Mouse (Mus musculus) megakaryocyte, embryonic 14.5 days (primary cell): ENCODE measurements around the gene Myh7b. TPM values are rescaled to one million over a fixed set of nuclear protein-coding genes. Genes with fewer than 3 reads are reported as not detected.

Experiments used
- H3K27me3 ChIP-seq: replicated peaks from 2 replicates; pipeline ENCODE3; 2012; ENCODE audit warnings: inconsistent platforms
- H3K36me3 ChIP-seq: replicated peaks from 2 replicates; pipeline ENCODE3; 2012; ENCODE audit warnings: low read length, inconsistent platforms, mixed read lengths
- H3K4me1 ChIP-seq: 2 replicates; pipeline ENCODE4 v1.6.1; 2012; ENCODE audit warnings: inconsistent platforms
- H3K4me3 ChIP-seq: replicated peaks from 2 replicates; pipeline ENCODE3; 2012; ENCODE audit warnings: moderate library complexity, mild to moderate bottlenecking, inconsistent platforms
- H3K9me3 ChIP-seq: 2 replicates; pipeline ENCODE4 v1.6.1; 2012; ENCODE audit warnings: inconsistent platforms
- FLI1 ChIP-seq: IDR thresholded peaks from 2 replicates; pipeline ENCODE4 v1.6.1; 2012; ENCODE audit warnings: low read length, inconsistent platforms, mixed read lengths
- GATA1 ChIP-seq: IDR thresholded peaks from 3 replicates; pipeline ENCODE4 v1.6.1; 2012; ENCODE audit warnings: mixed read lengths, low read length, inconsistent platforms, borderline replicate concordance
- polyA plus RNA-seq: library from polyadenylated mRNA; stranded (reverse); fragments of >175 nt; gene quantifications from 2 replicates; pipeline ENCODE4 v1.2.3, GENCODE M21; 2012; ENCODE audit warnings: low replicate concordance; ENCODE audit not compliant: insufficient read depth

Myh7b gene
- polyA plus RNA-seq, 1 experiment, result 0.95 TPM

- no peak overlapping the region for H3K4me3 ChIP-seq
- peaks cover 16% of the 10 kb centered on the region for H3K4me1 ChIP-seq
- TF ChIP-seq FLI1 (no peak), GATA1 (no peak)
- H3K36me3 ChIP-seq, result peaks cover 76% of the 10 kb centered on the region
- no peaks in the 10 kb centered on the region for H3K27me3 ChIP-seq
- H3K9me3 ChIP-seq, result no peaks in the 10 kb centered on the region
Measured at GRCm38 (mm10) chr2:155582384-155582995, 28.5 kb upstream of the Myh7b start.

GRCm38 (mm10) chr2:155582996-155583395 lies 28.0 kb upstream of the Myh7b start:
- TF ChIP-seq FLI1 (no peak), GATA1 (no peak)
- Histone ChIP-seq H3K4me1 (peaks cover 16% of the 10 kb centered on the region), H3K4me3 (no peak overlapping the region), H3K27me3 (no peaks in the 10 kb centered on the region), H3K36me3 (peaks cover 74% of the 10 kb centered on the region), H3K9me3 (no peaks in the 10 kb centered on the region)

- TF ChIP-seq GATA1 (no peak), FLI1 (no peak)
- H3K4me1 ChIP-seq, result peaks cover 22% of the 10 kb centered on the region
- H3K4me3 ChIP-seq, result no peak overlapping the region
- H3K36me3 ChIP-seq, result peaks cover 67% of the 10 kb centered on the region
- H3K9me3 ChIP-seq, result no peaks in the 10 kb centered on the region
- no peaks in the 10 kb centered on the region for H3K27me3 ChIP-seq
Measured at GRCm38 (mm10) chr2:155583927-155584530, 27.0 kb upstream of the Myh7b start.

- Histone ChIP-seq H3K4me3 (no peak overlapping the region), H3K9me3 (no peaks in the 10 kb centered on the region), H3K27me3 (no peaks in the 10 kb centered on the region), H3K4me1 (peaks cover 32% of the 10 kb centered on the region), H3K36me3 (peaks cover 57% of the 10 kb centered on the region)
- TF ChIP-seq FLI1 (no peak), GATA1 (no peak)
Measured at GRCm38 (mm10) chr2:155585082-155585481, 25.9 kb upstream of the Myh7b start.

DNA sequence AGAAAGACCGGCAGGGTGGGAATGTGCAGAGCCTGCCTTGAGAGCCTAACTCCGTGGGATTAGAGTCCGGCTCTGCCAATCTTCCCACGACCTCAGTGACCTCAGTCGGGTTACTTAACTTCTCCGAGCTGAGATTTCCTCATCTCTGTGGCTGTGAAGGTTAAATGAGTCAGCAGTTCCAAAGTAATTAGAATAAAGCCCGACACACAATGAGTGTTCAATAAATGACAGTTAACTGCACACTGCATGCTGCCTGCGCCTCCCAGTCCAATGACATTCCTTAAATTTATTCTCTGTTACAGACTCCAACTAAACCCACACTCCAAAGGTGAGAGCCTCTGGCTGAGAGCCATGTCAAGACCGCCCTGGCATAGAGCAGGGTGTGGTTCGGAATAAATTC lies 25.5 kb upstream of the Myh7b start:
- Histone ChIP-seq H3K27me3 (no peaks in the 10 kb centered on the region), H3K9me3 (no peaks in the 10 kb centered on the region), H3K36me3 (peaks cover 58% of the 10 kb centered on the region), H3K4me1 (peaks cover 36% of the 10 kb centered on the region), H3K4me3 (no peak overlapping the region)
- TF ChIP-seq GATA1 (no peak), FLI1 (no peak)

DNA sequence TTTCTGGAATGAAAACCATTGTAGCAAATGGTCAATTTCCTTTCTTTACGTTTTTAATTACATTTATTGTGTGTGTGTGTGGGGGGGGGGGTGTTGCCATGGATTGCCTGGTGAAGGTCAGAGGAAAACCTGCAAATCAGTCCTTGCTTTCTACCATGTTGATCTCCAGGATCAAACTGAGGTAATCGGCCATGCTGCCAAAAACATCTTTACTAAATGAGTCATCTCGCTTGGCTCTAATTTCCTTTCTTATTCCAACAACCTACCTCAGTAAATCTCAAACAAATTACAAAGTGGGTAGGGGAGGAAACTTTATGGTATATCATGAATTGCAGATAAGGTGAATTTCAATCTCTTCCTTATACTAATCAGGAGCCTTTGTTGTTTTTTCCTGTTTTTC lies 22.9 kb upstream of the Myh7b start:
- Histone ChIP-seq H3K36me3 (peaks cover 41% of the 10 kb centered on the region), H3K9me3 (no peaks in the 10 kb centered on the region), H3K4me1 (peaks cover 41% of the 10 kb centered on the region), H3K27me3 (no peaks in the 10 kb centered on the region), H3K4me3 (no peak overlapping the region)
- no peak for TF ChIP-seq GATA1
- TF ChIP-seq FLI1, result no peak

DNA sequence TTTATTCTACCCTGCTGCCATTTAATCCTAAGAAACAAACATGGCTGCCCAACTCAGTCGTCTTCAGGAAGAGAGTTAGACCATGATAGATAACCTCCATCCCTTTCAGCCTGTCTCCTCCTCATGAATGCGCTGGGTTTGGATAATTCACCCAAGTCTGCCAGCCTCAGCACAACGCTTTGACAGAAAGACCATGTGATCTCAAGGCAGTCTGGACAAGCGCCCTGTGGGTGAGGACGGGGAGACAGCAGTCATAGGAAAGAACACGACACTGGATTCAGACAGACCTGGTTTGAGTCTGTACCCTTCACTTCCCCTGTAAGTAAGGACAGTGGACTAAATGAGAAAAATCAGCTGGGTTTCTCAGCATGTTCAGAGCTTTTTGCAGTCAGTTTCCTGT lies 21.5 kb upstream of the Myh7b start:
- H3K27me3 ChIP-seq, result no peaks in the 10 kb centered on the region
- peak overlapping the region; percentile 66 for H3K4me3 ChIP-seq
- no peak for TF ChIP-seq GATA1
- no peak for TF ChIP-seq FLI1
- peaks cover 39% of the 10 kb centered on the region for H3K4me1 ChIP-seq
- peaks cover 35% of the 10 kb centered on the region for H3K36me3 ChIP-seq
- H3K9me3 ChIP-seq, result no peaks in the 10 kb centered on the region

GRCm38 (mm10) chr2:155590876-155591275 lies 20.1 kb upstream of the Myh7b start:
- Histone ChIP-seq H3K36me3 (peaks cover 26% of the 10 kb centered on the region), H3K4me1 (peaks cover 39% of the 10 kb centered on the region), H3K9me3 (no peaks in the 10 kb centered on the region), H3K4me3 (peak overlapping the region; percentile 97), H3K27me3 (peaks cover 7% of the 10 kb centered on the region)
- TF ChIP-seq FLI1 (no peak), GATA1 (no peak)

- H3K27me3 ChIP-seq, result peaks cover 10% of the 10 kb centered on the region
- peaks cover 39% of the 10 kb centered on the region for H3K4me1 ChIP-seq
- H3K9me3 ChIP-seq, result no peaks in the 10 kb centered on the region
- peaks cover 18% of the 10 kb centered on the region for H3K36me3 ChIP-seq
- no peak for TF ChIP-seq FLI1
- no peak for TF ChIP-seq GATA1
- peak overlapping the region; percentile 97 for H3K4me3 ChIP-seq
Measured at GRCm38 (mm10) chr2:155591676-155592075, 19.3 kb upstream of the Myh7b start.

DNA sequence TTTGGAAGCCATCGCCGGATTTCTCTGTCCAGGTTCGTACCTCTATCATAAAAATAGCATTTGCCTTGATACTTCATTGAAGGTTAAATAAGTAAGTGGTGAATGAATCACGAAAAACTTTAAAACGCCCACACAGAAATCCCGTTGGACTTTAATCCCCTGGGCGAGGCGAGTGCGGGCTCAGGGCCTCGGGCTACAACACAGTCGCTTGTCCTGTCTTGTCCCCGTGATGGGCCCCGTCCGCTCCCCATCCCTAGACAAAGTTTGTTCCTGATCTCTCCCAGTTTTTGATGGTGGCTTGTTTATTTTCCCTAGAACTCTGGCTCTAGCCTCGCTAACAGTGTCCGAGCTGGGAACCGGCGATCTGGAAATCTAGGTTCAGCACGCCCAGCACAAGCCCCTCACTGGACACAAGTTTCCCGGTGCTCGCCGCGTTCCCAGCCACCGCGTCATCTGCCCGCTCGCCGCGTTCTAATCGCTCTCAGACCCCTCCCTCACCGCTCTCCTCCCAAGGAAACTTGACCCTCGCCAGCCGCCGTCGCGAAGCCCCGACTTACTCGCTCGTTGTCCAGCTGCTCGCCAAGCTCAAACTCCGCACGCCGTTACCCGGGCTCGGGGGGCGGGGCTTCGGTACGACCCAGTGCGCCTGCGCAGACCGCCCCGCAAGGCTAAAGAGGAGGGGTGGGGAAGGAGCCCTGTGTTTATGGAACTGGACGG lies 18.7 kb upstream of the Myh7b start, which contains the start of gene Gss:
Gene Gss (minus strand): TSS at position 674 of the 717 bp plus-strand sequence.
- H3K9me3 ChIP-seq, result no peaks in the 10 kb centered on the region
- peaks cover 10% of the 10 kb centered on the region for H3K27me3 ChIP-seq
- peak within 1 kb of the TSS; percentile 97 for H3K4me3 ChIP-seq
- H3K36me3 ChIP-seq, result peaks cover 11% of the 10 kb centered on the region
- H3K4me1 ChIP-seq, result peaks cover 45% of the 10 kb centered on the region
- no peak for TF ChIP-seq FLI1
- no peak for TF ChIP-seq GATA1
